Mouse (Mus musculus) hindlimb bud, embryonic 11.5 days (tissue): ENCODE data around the gene Fli1.

Experiments used
- DNase-seq: peaks from one replicate; pipeline ENCODE4 v3.0.0-alpha.2; 2012; ENCODE audit warnings: low read depth, low spot score; ENCODE audit errors: extremely low spot score

Fli1 gene

DNA sequence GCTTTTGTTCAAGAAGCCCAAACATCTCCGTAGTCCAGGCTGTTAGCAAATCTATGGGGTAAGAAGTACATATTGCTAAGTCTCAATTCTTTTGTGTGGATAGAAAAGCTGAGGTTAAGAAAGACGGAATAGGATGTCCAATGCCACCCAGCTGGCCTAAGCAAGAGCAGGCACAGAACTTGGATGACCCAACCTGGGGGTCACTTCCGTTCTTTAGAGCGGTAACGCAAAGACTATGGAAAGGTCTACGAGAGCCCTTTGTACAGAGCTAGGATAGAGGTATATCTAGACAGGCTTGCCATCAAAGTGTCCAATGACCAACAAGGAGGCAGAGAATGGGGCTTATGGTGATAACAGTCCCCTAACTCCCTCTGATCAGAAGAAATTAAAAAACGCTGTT, 15.3 kb downstream of the Fli1 start:
- DNase-seq: no peak

DNA sequence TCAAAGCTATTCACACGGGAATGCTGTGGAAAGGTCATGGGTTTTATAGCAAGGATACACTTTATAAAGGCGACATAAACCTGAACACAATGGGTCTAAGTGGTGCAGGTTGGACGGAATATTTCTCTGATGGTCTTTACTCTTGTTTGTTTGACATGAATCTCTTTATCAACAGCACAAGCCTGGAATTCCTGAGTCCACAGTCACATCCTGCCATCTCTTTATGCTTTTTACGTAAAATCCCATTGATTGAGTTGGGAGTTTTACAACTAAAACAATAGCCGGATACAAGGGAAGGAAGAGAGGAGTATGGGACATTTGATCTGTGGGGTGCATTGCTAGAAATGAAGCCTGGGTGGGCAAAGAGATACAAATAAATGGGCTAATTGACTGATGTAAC, 16.9 kb downstream of the Fli1 start:
- no peak for DNase-seq

DNA sequence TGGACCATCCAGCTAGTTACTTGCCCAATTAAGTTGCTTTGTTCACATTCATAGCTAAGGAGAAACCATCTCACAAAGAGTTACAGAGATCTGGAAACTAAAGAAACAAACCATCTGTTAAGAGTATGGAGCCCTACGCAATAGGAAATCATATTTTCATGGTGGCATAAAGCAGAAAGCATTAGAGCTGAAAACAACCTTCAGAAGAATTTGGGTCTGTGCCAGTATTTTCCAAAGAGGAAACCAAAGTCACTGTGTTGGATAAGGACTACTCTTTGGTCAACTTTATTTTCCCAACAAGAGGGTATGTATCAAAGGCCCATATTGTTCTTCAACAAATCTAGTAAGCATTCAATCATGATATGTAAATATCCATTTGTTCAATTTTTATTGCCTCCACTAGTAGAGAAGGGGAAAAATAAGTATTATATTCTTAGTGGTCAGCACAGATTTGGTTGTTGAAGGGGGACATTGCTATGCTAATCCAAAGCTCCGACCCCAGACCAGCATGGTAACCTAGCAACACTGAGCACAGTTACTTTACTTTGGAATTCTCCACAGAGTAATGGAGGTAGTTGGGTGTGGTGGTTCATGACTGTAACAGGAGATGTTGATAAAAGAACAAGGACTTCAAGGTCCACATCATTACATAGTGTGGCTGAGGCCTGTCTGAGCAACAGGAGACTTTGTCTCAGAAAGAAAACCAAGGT, 20.0 kb downstream of the Fli1 start:
- DNase-seq: no peak

DNA sequence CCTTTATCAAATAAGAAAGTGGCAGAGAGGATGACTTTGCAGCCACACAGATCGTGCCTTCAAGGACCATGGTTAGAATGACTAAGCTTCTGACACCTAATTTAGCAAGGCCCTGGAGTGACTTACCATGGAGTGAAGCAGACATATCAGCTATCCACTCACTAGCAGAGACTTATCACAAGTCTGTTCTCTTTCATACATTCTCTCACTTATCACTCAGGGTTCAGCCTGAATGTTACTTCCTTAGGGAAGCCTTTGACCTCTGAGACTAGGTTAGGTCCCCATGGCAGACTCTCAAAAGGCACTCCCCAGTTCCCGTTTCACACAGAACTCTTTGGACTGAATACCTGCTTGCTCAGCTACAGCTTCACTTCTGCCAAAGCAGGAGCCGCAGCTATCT, 21.3 kb downstream of the Fli1 start:
- DNase-seq: no peak

DNA sequence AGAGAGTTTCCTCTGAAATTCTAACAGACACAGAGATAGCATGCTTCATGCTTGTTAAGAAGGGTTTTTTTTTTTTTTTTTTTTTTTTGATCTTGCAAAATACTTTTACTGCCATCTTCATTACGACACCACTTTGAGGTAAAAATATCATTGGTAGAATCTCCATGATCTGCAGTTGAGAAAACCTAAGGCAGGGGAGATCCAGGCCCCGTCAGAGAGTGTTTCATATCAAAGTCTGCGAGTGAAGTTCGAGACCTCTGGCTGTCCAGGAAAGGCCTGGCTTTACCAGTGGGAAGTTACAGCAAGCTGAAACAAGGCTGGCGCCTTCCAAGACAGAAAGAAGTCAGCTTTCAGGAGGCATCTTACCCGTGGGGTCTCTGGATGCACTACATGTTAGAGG, 21.8 kb downstream of the Fli1 start:
- DNase-seq: no peak

DNA sequence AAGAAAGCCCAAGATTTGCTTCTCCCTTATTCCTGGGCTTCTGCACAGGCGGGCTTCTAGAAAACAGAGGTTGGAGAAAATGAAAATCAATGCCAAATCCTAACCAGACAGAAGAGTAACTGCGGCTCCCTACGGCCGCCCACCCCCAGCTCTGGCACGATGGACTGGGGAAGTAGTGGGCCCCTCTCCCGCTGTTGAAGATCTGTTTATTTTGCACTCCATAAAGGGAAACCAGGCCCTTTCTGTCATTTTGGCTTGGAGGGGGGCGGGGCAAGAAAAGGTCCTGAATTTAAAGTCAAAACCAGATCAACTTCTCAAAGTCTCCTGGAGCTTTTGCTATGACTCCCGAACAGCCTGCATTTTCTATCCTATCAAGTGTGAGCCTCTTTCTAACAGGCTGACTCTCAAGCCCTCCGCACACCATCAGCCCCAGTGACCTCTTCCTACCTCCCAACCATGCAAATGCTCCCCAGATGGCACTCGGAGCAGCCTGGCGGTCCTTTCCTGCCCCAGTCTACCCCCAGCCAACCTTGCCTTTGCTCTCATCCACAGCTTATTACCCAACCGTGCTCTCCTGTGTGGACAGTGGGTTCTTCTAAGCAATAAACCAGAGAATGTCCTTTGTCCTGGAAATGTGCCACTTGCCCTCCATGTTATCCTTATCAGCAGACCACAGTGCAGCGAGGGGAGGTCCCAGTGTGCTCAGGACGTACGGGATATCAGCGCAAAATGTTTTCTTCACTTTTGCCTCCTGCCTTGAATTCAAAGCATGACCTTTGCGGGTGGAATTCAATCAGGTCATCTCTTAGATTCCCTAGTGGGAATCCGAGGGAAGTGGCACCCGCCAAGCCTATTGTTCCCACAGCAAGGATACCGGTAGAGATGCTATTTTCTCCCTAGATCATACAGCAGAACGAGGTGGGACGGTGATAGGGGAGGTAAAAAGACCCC, 23.3 kb downstream of the Fli1 start:
- no peak for DNase-seq

DNA sequence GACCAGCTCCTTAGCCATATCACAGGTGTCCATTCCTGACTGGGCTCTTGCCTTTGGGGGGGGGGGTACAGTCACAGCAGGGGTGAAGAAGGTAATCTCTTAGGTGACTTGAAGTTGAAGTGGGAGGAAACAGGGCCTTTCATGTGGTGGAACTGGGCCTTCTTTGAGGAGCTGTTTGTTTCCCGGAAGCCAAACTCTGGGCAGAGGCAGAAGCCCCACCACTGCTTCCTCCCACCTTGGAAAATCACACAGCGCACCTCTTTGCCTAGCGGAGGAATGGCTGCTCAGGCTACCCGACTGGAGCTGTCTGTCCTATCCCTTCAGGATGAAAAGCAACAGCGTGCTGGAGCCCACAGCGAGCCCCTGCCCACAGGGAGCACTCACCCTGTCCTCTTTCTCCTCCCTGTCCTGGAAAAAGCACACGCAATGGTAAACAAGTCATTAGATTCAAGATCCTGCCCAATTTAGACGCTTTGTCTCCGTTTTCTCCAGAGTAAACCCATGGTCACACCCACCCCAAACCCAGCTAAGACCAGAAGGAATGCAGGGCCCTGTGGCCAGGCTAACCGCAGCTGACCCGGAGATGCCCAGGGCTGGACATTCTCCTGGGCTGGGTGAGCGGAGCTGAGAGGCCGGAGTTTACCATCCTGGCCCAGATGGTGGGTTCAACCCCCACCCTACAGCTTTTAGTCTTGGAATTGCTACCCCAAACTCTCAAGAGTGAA, 24.1 kb downstream of the Fli1 start:
- DNase-seq: no peak

DNA sequence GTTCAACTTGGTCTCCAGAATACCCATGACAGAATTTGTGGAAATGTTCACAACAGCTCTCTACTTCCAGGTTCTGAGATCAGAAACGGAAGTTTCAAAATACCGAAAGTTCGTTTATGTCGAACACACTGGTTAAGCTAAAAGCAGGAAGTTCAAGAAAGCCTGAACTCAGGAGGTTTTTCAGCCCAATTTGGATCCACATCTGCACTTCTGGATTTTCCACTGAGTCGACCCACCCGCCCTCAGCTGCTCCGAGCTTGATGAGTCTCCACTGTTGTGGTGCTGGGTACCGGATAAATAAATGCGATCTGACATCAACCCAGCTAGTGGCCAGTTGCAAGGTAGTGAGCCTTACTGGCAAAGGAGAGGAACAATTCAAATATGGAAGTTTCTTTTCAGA, 26.0 kb downstream of the Fli1 start:
- no peak for DNase-seq

DNA sequence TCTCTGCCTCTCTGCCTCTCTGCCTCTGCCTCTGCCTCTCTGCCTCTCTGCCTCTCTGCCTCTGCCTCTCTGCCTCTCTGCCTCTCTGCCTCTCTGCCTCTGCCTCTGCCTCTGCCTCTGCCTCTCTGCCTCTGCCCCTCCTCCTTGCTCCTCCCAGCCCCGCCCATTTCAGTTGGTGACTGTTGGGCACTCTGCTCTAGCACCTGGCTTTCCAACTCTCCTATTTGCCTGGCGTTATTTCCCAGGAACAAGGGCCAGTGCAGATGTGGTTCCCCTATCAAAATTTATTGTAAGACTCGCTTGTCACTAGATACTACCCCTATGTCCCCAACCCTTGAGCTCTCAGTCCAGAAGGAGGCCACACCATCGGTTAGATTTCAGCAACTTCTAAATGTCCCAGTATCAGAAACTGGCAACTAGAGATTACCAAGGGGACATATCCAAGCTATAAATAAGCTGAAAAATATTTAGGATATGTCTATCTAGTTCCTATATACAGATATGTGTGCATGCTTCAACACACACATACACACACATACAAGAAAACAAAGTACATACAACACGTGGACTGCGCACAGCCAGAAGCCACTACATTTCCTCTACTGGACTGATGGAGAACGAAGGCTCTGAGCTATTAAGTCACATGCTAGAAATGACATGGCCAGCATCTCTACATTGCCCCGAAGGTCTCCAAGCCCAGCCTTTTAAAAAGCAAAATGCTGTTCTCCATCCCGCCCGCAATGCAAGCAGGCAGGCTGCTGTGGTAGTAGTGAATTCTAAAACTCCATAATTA, 26.6 kb downstream of the Fli1 start:
- DNase-seq: no peak

DNA sequence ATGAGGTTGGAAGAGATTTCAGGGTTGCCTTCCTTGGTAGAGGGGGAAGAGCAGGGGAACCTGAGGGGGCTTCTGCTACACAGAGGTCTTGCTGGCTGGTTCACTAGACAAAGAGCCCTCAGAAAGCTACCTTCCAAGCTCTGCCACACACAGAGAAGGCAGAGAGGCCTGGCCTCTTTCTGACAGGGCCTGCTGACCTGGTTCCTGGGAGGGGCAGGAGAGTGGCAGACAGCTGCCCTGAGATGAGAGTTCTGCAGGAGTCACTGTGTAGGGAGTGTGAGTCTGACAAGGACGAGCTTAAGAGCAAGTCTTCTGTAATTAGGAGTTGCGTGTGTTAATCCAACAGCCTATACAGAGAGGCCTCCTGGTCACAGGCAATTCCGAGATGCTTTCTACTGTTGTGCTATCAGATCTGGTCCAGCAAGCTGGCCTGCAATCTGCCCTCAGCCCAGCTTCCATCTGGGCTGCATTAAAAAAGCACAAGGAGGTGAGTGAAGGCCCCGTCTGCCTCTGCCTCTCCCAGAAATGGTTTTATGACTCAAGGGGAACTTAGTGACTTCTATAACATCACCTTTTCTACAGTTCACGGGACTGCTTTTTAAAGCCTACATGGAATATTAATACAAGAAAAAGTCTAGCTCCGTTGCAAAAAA, 28.1 kb downstream of the Fli1 start:
- no peak for DNase-seq

DNA sequence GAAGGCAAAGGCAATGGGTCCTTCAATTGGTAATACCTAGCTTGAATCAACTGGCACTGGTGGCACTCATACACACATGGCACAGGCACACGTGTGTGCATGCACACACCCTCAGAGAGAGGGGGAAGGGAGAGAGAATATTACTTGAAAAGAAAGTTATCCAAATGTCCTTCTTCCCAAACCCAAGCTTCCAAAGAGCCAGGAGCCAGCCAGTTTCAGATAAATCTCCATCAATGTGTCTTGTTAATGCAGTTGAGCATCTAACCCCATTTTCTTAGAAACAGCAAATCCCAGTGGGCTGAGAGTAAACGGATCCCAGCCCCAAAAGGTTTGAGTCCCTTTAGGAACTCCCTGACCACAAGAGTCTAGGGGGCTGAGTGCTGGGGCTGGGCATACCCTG, 29.2 kb downstream of the Fli1 start:
- DNase-seq: no peak

DNA sequence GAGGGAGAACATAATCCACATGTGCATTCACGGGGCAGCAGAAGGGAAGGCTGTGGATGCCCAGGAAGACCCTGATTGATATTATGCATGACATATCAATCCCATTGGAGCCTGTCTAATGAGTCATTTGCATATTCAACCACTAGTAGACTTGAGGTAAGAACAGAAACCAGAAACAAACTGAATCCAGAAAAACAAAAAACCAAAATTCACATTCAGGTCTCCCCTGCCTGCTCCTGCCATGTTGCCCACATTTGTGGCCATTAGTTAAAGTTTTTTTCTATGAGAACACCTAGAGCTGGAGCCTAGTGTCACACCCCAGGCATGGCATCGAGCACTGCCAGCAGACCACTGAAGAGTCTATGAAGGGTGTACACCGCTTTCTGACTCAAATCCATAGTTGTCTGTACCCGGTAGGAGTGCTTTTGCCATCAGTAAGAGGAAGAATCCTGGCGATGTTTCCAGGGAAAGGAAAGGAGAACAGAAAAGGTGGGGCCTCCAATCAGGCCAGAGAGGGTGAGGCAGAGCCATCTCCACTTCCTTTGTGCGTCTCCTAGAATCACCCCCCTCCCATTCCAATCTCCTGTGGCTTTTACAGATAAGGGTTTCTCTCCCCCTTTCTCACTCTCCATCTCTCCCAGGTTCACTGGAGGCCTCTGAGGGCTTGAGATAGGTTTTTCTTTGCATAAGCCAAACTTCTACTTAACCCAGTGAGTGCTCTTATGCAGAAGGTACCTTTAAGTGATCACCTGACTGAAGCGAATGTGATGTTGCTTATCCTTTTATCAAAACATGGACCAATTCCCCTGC, 32.0 kb downstream of the Fli1 start:
- DNase-seq: no peak

DNA sequence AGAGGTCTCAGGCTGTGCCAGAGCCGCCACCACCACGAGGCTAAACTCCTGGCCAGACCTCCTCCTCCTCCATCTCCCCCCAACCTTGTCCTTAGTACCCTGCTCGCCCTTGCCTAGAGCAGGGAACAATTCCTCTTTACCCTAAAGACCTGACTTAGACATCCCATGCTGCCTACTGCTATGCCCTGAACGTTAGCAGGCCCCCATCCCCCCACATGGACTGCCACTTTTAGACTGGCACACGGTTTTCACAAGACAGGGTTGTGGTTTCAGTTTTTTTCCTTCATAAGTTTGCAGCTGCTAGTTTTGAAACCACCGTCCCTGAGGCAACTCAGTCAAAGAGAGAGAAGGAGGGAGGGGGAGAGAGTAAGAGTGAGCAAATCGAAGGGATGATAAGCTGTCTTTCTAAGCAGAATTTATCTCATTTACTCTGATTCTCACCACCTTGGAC, 32.9 kb downstream of the Fli1 start:
- no peak for DNase-seq

DNA sequence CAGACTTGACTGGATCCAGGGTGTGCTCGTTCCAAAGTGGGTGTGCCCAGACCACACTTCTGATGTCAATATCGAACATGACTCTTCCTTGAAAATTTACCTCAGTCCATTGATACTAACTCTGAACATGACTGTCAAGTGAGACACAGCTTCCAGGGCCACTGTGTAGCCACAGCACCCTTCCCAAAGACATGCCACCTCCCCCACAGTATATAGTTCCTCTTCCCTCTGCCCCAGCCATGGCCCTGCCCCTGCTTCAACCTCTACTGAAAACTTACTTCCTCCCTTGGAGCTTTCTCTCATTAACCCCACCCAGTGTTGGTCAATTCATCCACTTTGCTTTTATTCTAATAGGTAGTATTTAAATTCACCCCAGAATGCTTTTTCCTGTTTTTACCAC, 34.0 kb downstream of the Fli1 start:
- no peak for DNase-seq

DNA sequence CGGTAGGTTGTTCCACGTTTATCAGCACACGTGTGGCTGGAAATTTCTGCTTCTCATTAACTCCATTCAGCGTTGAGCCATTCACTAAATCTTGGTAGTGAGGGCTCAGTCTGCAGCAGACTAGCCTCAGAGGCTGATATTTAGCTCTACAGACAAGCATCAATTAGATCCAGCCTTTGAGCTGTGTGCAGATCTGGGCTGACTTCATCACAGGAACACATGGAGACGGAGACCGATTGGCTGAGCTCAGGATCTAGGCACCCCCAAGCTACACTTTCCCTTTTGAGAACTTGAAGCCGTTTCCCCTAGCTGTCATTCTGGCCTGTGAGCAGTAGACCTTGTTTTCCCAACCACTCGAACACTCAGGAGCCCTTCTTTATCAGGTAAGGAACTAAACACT, 34.5 kb downstream of the Fli1 start:
- DNase-seq: no peak

DNA sequence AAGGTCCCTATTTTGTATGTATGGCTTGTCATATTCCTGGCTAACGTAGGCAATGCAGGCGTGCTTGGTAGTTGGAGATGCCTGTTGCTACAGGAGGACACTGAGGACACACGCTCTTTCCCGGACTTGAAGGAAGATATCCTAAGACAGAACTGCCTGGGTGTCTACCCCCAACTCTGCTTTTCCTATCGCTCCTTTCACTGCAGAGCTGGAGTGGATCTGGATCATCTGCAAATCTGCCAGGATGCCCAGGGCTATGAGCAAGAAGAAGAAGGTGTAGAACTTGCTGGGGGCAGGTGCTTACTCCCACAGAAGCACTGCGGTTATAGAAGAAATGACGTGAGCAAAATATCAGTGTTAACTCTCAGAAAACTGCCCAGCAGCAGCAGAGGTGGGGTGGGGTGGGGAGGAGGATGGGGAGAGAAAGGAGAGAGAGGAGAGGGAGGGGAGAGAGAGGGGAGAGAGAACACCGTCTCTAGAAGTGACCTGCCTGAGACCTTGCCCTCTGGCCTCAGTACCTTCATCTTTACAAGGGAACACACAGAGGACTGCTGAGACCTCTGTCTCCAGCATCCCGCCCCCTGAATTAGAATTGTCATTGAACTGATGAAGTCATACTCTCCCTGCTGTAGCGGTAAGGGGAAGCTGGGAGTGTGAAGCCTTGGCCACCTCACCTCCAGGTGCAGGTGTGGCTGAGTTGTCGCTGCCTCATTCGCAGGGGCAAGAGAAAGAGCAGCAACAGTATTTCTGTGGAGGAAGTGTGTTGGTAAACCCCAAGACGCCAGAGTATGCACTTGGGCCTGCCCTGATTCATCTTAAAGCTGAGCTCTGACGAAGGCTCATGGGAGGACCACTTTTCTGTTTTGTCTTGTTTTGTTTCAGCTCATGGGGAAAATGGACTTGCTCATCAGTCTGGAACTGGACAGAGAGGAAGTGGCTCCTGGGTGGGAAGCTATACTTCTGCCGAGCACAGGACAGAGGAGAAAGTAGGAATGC, 35.5 kb downstream of the Fli1 start:
- no peak for DNase-seq

DNA sequence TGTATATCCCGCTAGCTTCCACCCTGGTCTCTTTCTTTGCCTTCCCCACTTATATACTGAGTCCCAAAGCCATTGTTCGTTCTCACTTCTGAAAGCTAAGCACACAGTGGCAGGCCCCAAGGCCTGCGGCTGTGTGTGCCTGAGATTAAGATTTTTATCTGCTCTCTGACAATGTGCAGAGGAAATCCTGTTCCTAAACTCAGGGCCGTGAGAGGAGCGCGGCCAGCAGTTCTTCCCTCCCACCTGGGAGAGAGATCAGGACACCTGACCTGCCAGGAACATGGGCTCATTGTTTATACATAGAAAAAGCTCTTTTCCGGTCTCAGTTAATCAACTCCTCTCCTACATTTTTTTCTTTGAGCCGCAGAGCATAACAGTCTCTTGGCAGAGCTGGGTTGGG, 36.5 kb downstream of the Fli1 start:
- DNase-seq: no peak

DNA sequence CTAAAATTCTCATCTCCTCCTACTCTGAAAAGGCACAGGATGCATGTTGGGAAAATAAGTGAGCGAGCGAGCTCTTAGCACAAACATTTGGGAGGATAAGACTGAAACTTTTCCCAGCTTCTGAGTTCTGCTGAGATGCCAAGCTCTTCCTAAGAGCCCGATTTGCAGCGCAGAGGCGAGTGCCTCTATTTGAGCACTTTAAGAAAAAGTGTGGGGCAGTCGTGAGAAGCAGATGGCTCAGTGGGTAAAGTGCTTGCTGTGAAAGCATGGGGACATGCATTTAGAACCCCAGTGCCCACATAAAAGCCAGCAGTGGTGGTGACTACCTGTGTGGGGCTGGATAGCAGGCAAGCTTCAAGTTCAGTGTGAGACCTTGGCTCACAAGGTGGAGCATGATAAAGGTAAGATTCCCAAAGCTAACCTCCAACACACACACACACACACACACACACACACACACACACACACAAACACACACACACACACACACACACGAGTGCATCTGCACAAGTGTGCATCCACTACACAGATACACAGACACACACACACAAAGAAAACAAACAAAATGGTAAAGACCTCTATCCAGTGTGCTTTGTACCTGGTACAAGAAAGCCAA, 37.1 kb downstream of the Fli1 start:
- no peak for DNase-seq
